Mouse (Mus musculus) forebrain, embryonic 10.5 days (tissue): ENCODE data around the gene Kcnj6. TPM values are rescaled to one million over a fixed set of nuclear protein-coding genes. Genes with fewer than 3 reads are reported as not detected.

ENCODE experiments used
- DNase-seq: peaks from one replicate; pipeline ENCODE4 v3.0.0-alpha.2; 2017; ENCODE audit warnings: low spot score; ENCODE audit errors: extremely low spot score
- H3K27ac ChIP-seq: fragments of 300-500 bp; sonication (generic); 2 replicates; pipeline ENCODE4 v1.5.1; 2016; ENCODE audit warnings: mild to moderate bottlenecking
- H3K27me3 ChIP-seq: fragments of 300-500 bp; sonication (generic); 2 replicates; pipeline ENCODE4 v1.6.1; 2016; ENCODE audit warnings: mild to moderate bottlenecking; ENCODE audit not compliant: poor library complexity, severe bottlenecking
- H3K36me3 ChIP-seq: fragments of 300-500 bp; sonication (generic); replicated peaks from 2 replicates; pipeline ENCODE4 v1.6.1; 2016; ENCODE audit warnings: mild to moderate bottlenecking, moderate library complexity
- H3K4me1 ChIP-seq: fragments of 300-500 bp; sonication (generic); 2 replicates; pipeline ENCODE4 v1.6.1; 2016
- H3K4me3 ChIP-seq: fragments of 300-500 bp; sonication (generic); 2 replicates; pipeline ENCODE4 v1.5.1; 2016; ENCODE audit warnings: mild to moderate bottlenecking, moderate library complexity
- H3K9me3 ChIP-seq: fragments of 300-500 bp; sonication (generic); 2 replicates; pipeline ENCODE4 v1.6.1; 2016; ENCODE audit warnings: mild to moderate bottlenecking, moderate library complexity
- WGBS: fragments of 180-500 bp; shearing (Covaris S2); methylation state at CpG from one replicate; pipeline ENCODE4 v1.1.7; 2016; 5-methylcytosine and 5-hydroxymethylcytosine counted together
- polyA plus RNA-seq: library from polyadenylated mRNA; unstranded; fragments of >200 nt; fragmentation: Nextera tagmentation; extraction: Ambion mirVana; gene quantifications from 2 replicates; pipeline ENCODE4 v1.2.1, GENCODE M21; 2016

Gene Kcnj6
- polyA plus RNA-seq, 1 experiment from 2014 or later, result 0.22 TPM

- 85% methylated on average over 5 of the region's 5 CpGs for WGBS
- no peak overlapping the region for H3K27ac ChIP-seq
- no peak for DNase-seq
- H3K9me3 ChIP-seq, result no peaks in the 10 kb centered on the region
- H3K27me3 ChIP-seq, result peaks cover 7% of the 10 kb centered on the region; the same call in 1 of the 2 replicates
- H3K36me3 ChIP-seq, result no peaks in the 10 kb centered on the region
- H3K4me1 ChIP-seq, result no peaks in the 10 kb centered on the region
- H3K4me3 ChIP-seq, result no peak overlapping the region
These were observed 211.6 kb downstream of the Kcnj6 start for GRCm38 (mm10) chr16:94785873-94786272.

- no peak overlapping the region for H3K4me3 ChIP-seq
- no peak for DNase-seq
- 64% methylated on average over 7 of the region's 7 CpGs for WGBS
These were observed 213.8 kb downstream of the Kcnj6 start for GRCm38 (mm10) chr16:94783696-94784095.

GRCm38 (mm10) chr16:94782110-94782946 lies 215.2 kb downstream of the Kcnj6 start:
- WGBS, result 84% methylated on average over 24 of the region's 24 CpGs
- no peaks in the 10 kb centered on the region for H3K36me3 ChIP-seq
- no peak overlapping the region for H3K4me3 ChIP-seq
- H3K27ac ChIP-seq, result no peak overlapping the region
- DNase-seq, result no peak
- H3K27me3 ChIP-seq, result no peaks in the 10 kb centered on the region
- H3K4me1 ChIP-seq, result no peaks in the 10 kb centered on the region
- no peaks in the 10 kb centered on the region; the same call in 1 of the 2 replicates for H3K9me3 ChIP-seq

More at GRCm38 (mm10) chr16:94783696-94784095, 213.8 kb downstream of the Kcnj6 start:
- Histone ChIP-seq H3K9me3 (no peaks in the 10 kb centered on the region; the same call in 1 of the 2 replicates), H3K27me3 (peaks cover 7% of the 10 kb centered on the region; the same call in 1 of the 2 replicates), H3K36me3 (no peaks in the 10 kb centered on the region), H3K4me1 (no peaks in the 10 kb centered on the region), H3K27ac (no peak overlapping the region)

GRCm38 (mm10) chr16:94773928-94774327 lies 223.6 kb downstream of the Kcnj6 start:
- H3K36me3 ChIP-seq, result no peaks in the 10 kb centered on the region
- 78% methylated on average over 5 of the region's 5 CpGs for WGBS
- no peak overlapping the region for H3K27ac ChIP-seq
- no peaks in the 10 kb centered on the region; the same call in 1 of the 2 replicates for H3K9me3 ChIP-seq
- no peak for DNase-seq
- no peaks in the 10 kb centered on the region for H3K27me3 ChIP-seq
- H3K4me3 ChIP-seq, result no peak overlapping the region
- no peaks in the 10 kb centered on the region for H3K4me1 ChIP-seq

GRCm38 (mm10) chr16:94767606-94768005 lies 229.9 kb downstream of the Kcnj6 start:
- DNase-seq, result no peak
- no peaks in the 10 kb centered on the region for H3K27me3 ChIP-seq
- H3K27ac ChIP-seq, result no peak overlapping the region
- WGBS, result 94% methylated on average over 6 of the region's 6 CpGs
- no peaks in the 10 kb centered on the region for H3K36me3 ChIP-seq
- H3K9me3 ChIP-seq, result no peaks in the 10 kb centered on the region
- H3K4me3 ChIP-seq, result no peak overlapping the region
- H3K4me1 ChIP-seq, result peaks cover 9% of the 10 kb centered on the region

GRCm38 (mm10) chr16:94765129-94765528 lies 232.4 kb downstream of the Kcnj6 start:
- H3K4me3 ChIP-seq, result no peak overlapping the region
- WGBS, result 47% methylated on average over 8 of the region's 8 CpGs

GRCm38 (mm10) chr16:94760732-94761131 lies 236.8 kb downstream of the Kcnj6 start:
- Histone ChIP-seq H3K36me3 (no peaks in the 10 kb centered on the region), H3K4me3 (no peak overlapping the region)
- 41% methylated on average over 11 of the region's 11 CpGs for WGBS

More at GRCm38 (mm10) chr16:94765129-94765528, 232.4 kb downstream of the Kcnj6 start:
- Histone ChIP-seq H3K27ac (no peak overlapping the region), H3K27me3 (no peaks in the 10 kb centered on the region), H3K9me3 (no peaks in the 10 kb centered on the region), H3K4me1 (peaks cover 9% of the 10 kb centered on the region), H3K36me3 (no peaks in the 10 kb centered on the region)
- DNase-seq, result no peak

GRCm38 (mm10) chr16:94759761-94760160 lies 237.7 kb downstream of the Kcnj6 start:
- Histone ChIP-seq H3K9me3 (no peaks in the 10 kb centered on the region), H3K4me1 (no peaks in the 10 kb centered on the region; the same call in 1 of the 2 replicates), H3K4me3 (no peak overlapping the region), H3K27me3 (no peaks in the 10 kb centered on the region), H3K27ac (no peak overlapping the region), H3K36me3 (no peaks in the 10 kb centered on the region)
- 77% methylated on average over 5 of the region's 5 CpGs for WGBS
- no peak for DNase-seq

More at GRCm38 (mm10) chr16:94760732-94761131, 236.8 kb downstream of the Kcnj6 start:
- Histone ChIP-seq H3K27ac (no peak overlapping the region), H3K4me1 (peaks cover 9% of the 10 kb centered on the region), H3K27me3 (no peaks in the 10 kb centered on the region), H3K9me3 (no peaks in the 10 kb centered on the region)
- DNase-seq, result no peak

GRCm38 (mm10) chr16:94758606-94759005 lies 238.9 kb downstream of the Kcnj6 start:
- Histone ChIP-seq H3K4me1 (peaks cover 3% of the 10 kb centered on the region), H3K27me3 (no peaks in the 10 kb centered on the region), H3K4me3 (no peak overlapping the region), H3K27ac (no peak overlapping the region), H3K9me3 (no peaks in the 10 kb centered on the region), H3K36me3 (no peaks in the 10 kb centered on the region)
- WGBS, result 61% methylated on average over 3 of the region's 3 CpGs
- no peak for DNase-seq

GRCm38 (mm10) chr16:94756352-94756751 lies 241.1 kb downstream of the Kcnj6 start:
- Histone ChIP-seq H3K4me1 (peaks cover 6% of the 10 kb centered on the region), H3K27me3 (no peaks in the 10 kb centered on the region), H3K4me3 (no peak overlapping the region), H3K27ac (no peak overlapping the region), H3K9me3 (no peaks in the 10 kb centered on the region), H3K36me3 (no peaks in the 10 kb centered on the region)
- 87% methylated on average over 6 of the region's 6 CpGs for WGBS
- no peak for DNase-seq

- WGBS, result 91% methylated on average over 1 of the region's 1 CpGs
- H3K4me1 ChIP-seq, result peaks cover 6% of the 10 kb centered on the region
- H3K27me3 ChIP-seq, result no peaks in the 10 kb centered on the region
- no peaks in the 10 kb centered on the region for H3K9me3 ChIP-seq
- no peak overlapping the region for H3K4me3 ChIP-seq
- no peak overlapping the region for H3K27ac ChIP-seq
- H3K36me3 ChIP-seq, result no peaks in the 10 kb centered on the region
- no peak for DNase-seq
These were observed 244.0 kb downstream of the Kcnj6 start for GRCm38 (mm10) chr16:94753453-94753852.

- Histone ChIP-seq H3K4me3 (no peak overlapping the region), H3K27ac (no peak overlapping the region), H3K9me3 (no peaks in the 10 kb centered on the region), H3K4me1 (peaks cover 6% of the 10 kb centered on the region), H3K36me3 (no peaks in the 10 kb centered on the region), H3K27me3 (no peaks in the 10 kb centered on the region)
- no peak for DNase-seq
- WGBS, result 74% methylated on average over 10 of the region's 10 CpGs
These were observed 244.7 kb downstream of the Kcnj6 start for GRCm38 (mm10) chr16:94752781-94753180.

GRCm38 (mm10) chr16:94745016-94745415 lies 252.5 kb downstream of the Kcnj6 start:
- no peak overlapping the region for H3K4me3 ChIP-seq
- no peaks in the 10 kb centered on the region for H3K9me3 ChIP-seq
- H3K36me3 ChIP-seq, result no peaks in the 10 kb centered on the region
- peaks cover 11% of the 10 kb centered on the region for H3K4me1 ChIP-seq
- H3K27ac ChIP-seq, result no peak overlapping the region
- 83% methylated on average over 9 of the region's 9 CpGs for WGBS
- no peak for DNase-seq
- H3K27me3 ChIP-seq, result no peaks in the 10 kb centered on the region
